Mouse (Mus musculus) liver, embryonic 12.5 days (tissue): ENCODE measurements around the gene Sgk1. TPM values are rescaled to one million over a fixed set of nuclear protein-coding genes. Genes with fewer than 3 reads are reported as not detected.

Source experiments
- ATAC-seq: fragments of 200-750 bp; cut with Nextera tagmentation; 2 replicates; pipeline ENCODE4 v1.8.0; 2017; ENCODE audit warnings: moderate number of reproducible peaks, mild to moderate bottlenecking, moderate library complexity
- H3K27ac ChIP-seq: fragments of 300-500 bp; sonication (generic); 2 replicates; pipeline ENCODE4 v1.5.1; 2016; ENCODE audit warnings: mild to moderate bottlenecking
- H3K27me3 ChIP-seq: fragments of 300-500 bp; sonication (generic); replicated peaks from 2 replicates; pipeline ENCODE4 v1.6.1; 2016; ENCODE audit warnings: mild to moderate bottlenecking, moderate library complexity
- H3K36me3 ChIP-seq: fragments of 300-500 bp; sonication (generic); 2 replicates; pipeline ENCODE4 v1.6.1; 2016; ENCODE audit warnings: mild to moderate bottlenecking, moderate library complexity
- H3K4me1 ChIP-seq: fragments of 300-500 bp; sonication (generic); 2 replicates; pipeline ENCODE4 v1.6.1; 2016
- H3K4me2 ChIP-seq: fragments of 300-500 bp; sonication (generic); 2 replicates; pipeline ENCODE4 v1.6.1; 2016; ENCODE audit warnings: mild to moderate bottlenecking, moderate library complexity
- H3K4me3 ChIP-seq: fragments of 300-500 bp; sonication (generic); 2 replicates; pipeline ENCODE4 v1.5.1; 2016; ENCODE audit warnings: mild to moderate bottlenecking, moderate library complexity
- H3K9ac ChIP-seq: fragments of 300-500 bp; sonication (generic); 2 replicates; pipeline ENCODE4 v1.6.1; 2016; ENCODE audit warnings: mild to moderate bottlenecking, moderate library complexity
- H3K9me3 ChIP-seq: fragments of 300-500 bp; sonication (generic); replicated peaks from 2 replicates; pipeline ENCODE4 v1.6.1; 2016; ENCODE audit warnings: mild to moderate bottlenecking, moderate library complexity
- WGBS: fragments of 180-500 bp; shearing (Covaris S2); methylation state at CpG from one replicate; pipeline ENCODE4 v1.1.7; 2016; ENCODE audit not compliant: insufficient replicate concordance; 5-methylcytosine and 5-hydroxymethylcytosine counted together
- polyA plus RNA-seq: library from polyadenylated mRNA; unstranded; fragments of >200 nt; fragmentation: Nextera tagmentation; extraction: Ambion mirVana; gene quantifications from 2 replicates; pipeline ENCODE4 v1.2.1, GENCODE M21; 2016

Sgk1 gene
- polyA plus RNA-seq = 11.6 and 12.2 TPM in 2 replicates

GRCm38 (mm10) chr10:21882184-21883081, at the start of gene Sgk1:
Gene Sgk1, plus strand, starts transcription at chr10:21882184.
- peak within 1 kb of the TSS; percentile 32 for H3K4me3 ChIP-seq
- peaks cover 42% of the 10 kb centered on the region for H3K27me3 ChIP-seq
- no peak within 1 kb of the TSS for H3K9ac ChIP-seq
- no peak within 1 kb of the TSS for H3K27ac ChIP-seq
- H3K4me2 ChIP-seq = peak within 1 kb of the TSS; percentile 58
- no peak for ATAC-seq
- 3% methylated on average over 36 of the region's 36 CpGs for WGBS
- peaks cover 7% of the 10 kb centered on the region; the same call in 1 of the 2 replicates for H3K4me1 ChIP-seq
- no peaks in the 10 kb centered on the region for H3K36me3 ChIP-seq
- no peaks in the 10 kb centered on the region for H3K9me3 ChIP-seq

GRCm38 (mm10) chr10:21832282-21832681, 49.7 kb upstream of the Sgk1 start:
- Histone ChIP-seq H3K36me3 (no peaks in the 10 kb centered on the region), H3K9ac (no peak overlapping the region), H3K27ac (no peak overlapping the region), H3K9me3 (no peaks in the 10 kb centered on the region), H3K4me2 (no peak overlapping the region), H3K4me1 (peaks cover 27% of the 10 kb centered on the region), H3K4me3 (no peak overlapping the region), H3K27me3 (no peaks in the 10 kb centered on the region)
- ATAC-seq = no peak
- WGBS = 67% methylated on average over 2 of the region's 2 CpGs

GRCm38 (mm10) chr10:21833757-21834156, 48.2 kb upstream of the Sgk1 start:
- ATAC-seq = no peak
- H3K27ac ChIP-seq = no peak overlapping the region

GRCm38 (mm10) chr10:21835077-21835476, 46.9 kb upstream of the Sgk1 start:
- Histone ChIP-seq H3K27ac (no peak overlapping the region), H3K27me3 (no peaks in the 10 kb centered on the region), H3K36me3 (no peaks in the 10 kb centered on the region), H3K4me1 (peaks cover 30% of the 10 kb centered on the region), H3K9ac (no peak overlapping the region), H3K9me3 (no peaks in the 10 kb centered on the region), H3K4me3 (no peak overlapping the region), H3K4me2 (no peak overlapping the region)
- no peak for ATAC-seq
- 72% methylated on average over 7 of the region's 7 CpGs for WGBS

More at GRCm38 (mm10) chr10:21833757-21834156, 48.2 kb upstream of the Sgk1 start:
- H3K9ac ChIP-seq = no peak overlapping the region
- no peak overlapping the region for H3K4me2 ChIP-seq
- H3K4me1 ChIP-seq = peaks cover 27% of the 10 kb centered on the region
- H3K4me3 ChIP-seq = no peak overlapping the region
- WGBS = 76% methylated on average over 3 of the region's 3 CpGs
- H3K36me3 ChIP-seq = no peaks in the 10 kb centered on the region
- H3K27me3 ChIP-seq = no peaks in the 10 kb centered on the region
- no peaks in the 10 kb centered on the region for H3K9me3 ChIP-seq

GRCm38 (mm10) chr10:21839248-21840155, 42.5 kb upstream of the Sgk1 start:
- H3K4me3 ChIP-seq = no peak overlapping the region
- no peaks in the 10 kb centered on the region for H3K36me3 ChIP-seq
- peaks cover 23% of the 10 kb centered on the region for H3K4me1 ChIP-seq
- peak overlapping the region; percentile 45 for H3K4me2 ChIP-seq
- H3K9ac ChIP-seq = no peak overlapping the region
- H3K9me3 ChIP-seq = no peaks in the 10 kb centered on the region
- peak; percentile 90 for ATAC-seq
- H3K27ac ChIP-seq = peak overlapping the region; percentile 36; the same call in 1 of the 2 replicates
- H3K27me3 ChIP-seq = no peaks in the 10 kb centered on the region
- WGBS = 13% methylated on average over 13 of the region's 13 CpGs

- Histone ChIP-seq H3K27ac (no peak overlapping the region), H3K27me3 (no peaks in the 10 kb centered on the region), H3K4me3 (no peak overlapping the region), H3K9me3 (no peaks in the 10 kb centered on the region), H3K4me2 (no peak overlapping the region), H3K36me3 (no peaks in the 10 kb centered on the region), H3K4me1 (peaks cover 20% of the 10 kb centered on the region), H3K9ac (no peak overlapping the region)
- WGBS = 77% methylated on average over 6 of the region's 6 CpGs
- ATAC-seq = no peak
Measured at GRCm38 (mm10) chr10:21843326-21843725, 38.7 kb upstream of the Sgk1 start.

- H3K36me3 ChIP-seq = no peaks in the 10 kb centered on the region
- H3K9ac ChIP-seq = no peak overlapping the region
- H3K9me3 ChIP-seq = no peaks in the 10 kb centered on the region
- H3K27ac ChIP-seq = no peak overlapping the region
- H3K4me1 ChIP-seq = peaks cover 15% of the 10 kb centered on the region
- H3K27me3 ChIP-seq = no peaks in the 10 kb centered on the region
- no peak overlapping the region for H3K4me2 ChIP-seq
- H3K4me3 ChIP-seq = no peak overlapping the region
- no peak for ATAC-seq
- WGBS = 61% methylated on average over 8 of the region's 8 CpGs
Measured at GRCm38 (mm10) chr10:21843861-21844260, 38.1 kb upstream of the Sgk1 start.

- Histone ChIP-seq H3K4me3 (no peak overlapping the region), H3K27ac (no peak overlapping the region), H3K36me3 (no peaks in the 10 kb centered on the region), H3K4me2 (no peak overlapping the region), H3K9me3 (no peaks in the 10 kb centered on the region), H3K4me1 (peaks cover 10% of the 10 kb centered on the region), H3K9ac (no peak overlapping the region), H3K27me3 (no peaks in the 10 kb centered on the region)
- WGBS = 69% methylated on average over 7 of the region's 7 CpGs
- ATAC-seq = no peak
Measured at GRCm38 (mm10) chr10:21844391-21844790, 37.6 kb upstream of the Sgk1 start.

GRCm38 (mm10) chr10:21845601-21846282, 36.2 kb upstream of the Sgk1 start:
- Histone ChIP-seq H3K4me2 (no peak overlapping the region), H3K4me3 (no peak overlapping the region), H3K27me3 (no peaks in the 10 kb centered on the region), H3K36me3 (no peaks in the 10 kb centered on the region), H3K9me3 (no peaks in the 10 kb centered on the region), H3K9ac (no peak overlapping the region), H3K4me1 (peaks cover 4% of the 10 kb centered on the region; the same call in 1 of the 2 replicates), H3K27ac (no peak overlapping the region)
- ATAC-seq = no peak
- WGBS = 80% methylated on average over 10 of the region's 10 CpGs

- H3K4me3 ChIP-seq = no peak overlapping the region
- no peaks in the 10 kb centered on the region for H3K27me3 ChIP-seq
- ATAC-seq = no peak
- H3K4me2 ChIP-seq = no peak overlapping the region
- no peak overlapping the region for H3K27ac ChIP-seq
- no peaks in the 10 kb centered on the region for H3K36me3 ChIP-seq
- no peak overlapping the region for H3K9ac ChIP-seq
- WGBS = 73% methylated on average over 9 of the region's 9 CpGs
- H3K4me1 ChIP-seq = peaks cover 3% of the 10 kb centered on the region; the same call in 1 of the 2 replicates
- H3K9me3 ChIP-seq = no peaks in the 10 kb centered on the region
Measured at GRCm38 (mm10) chr10:21846366-21846765, 35.6 kb upstream of the Sgk1 start.

GRCm38 (mm10) chr10:21847026-21847820, 34.8 kb upstream of the Sgk1 start:
- H3K9me3 ChIP-seq = no peaks in the 10 kb centered on the region
- WGBS = 76% methylated on average over 11 of the region's 11 CpGs
- no peaks in the 10 kb centered on the region for H3K4me1 ChIP-seq
- no peak for ATAC-seq
- no peak overlapping the region for H3K9ac ChIP-seq
- H3K36me3 ChIP-seq = no peaks in the 10 kb centered on the region
- no peaks in the 10 kb centered on the region for H3K27me3 ChIP-seq
- no peak overlapping the region for H3K27ac ChIP-seq
- H3K4me2 ChIP-seq = no peak overlapping the region
- no peak overlapping the region for H3K4me3 ChIP-seq
